Mouse (Mus musculus): ENCODE measurements at regions not wholly inside any gene's neighbourhood (a gene's known extent, or its start where the extent isn't known, plus 50 kb on each side); places are given as distances from the start of the nearest gene placed in this dataset.

GRCm38 (mm10) chr6:66160805-66161204 is 208.4 kb downstream of the 4930544G11Rik start:
- Histone ChIP-seq H3K9ac (no peak overlapping the region), H3K4me1 (ENCODE audit: insufficient read depth) (no peaks in the 10 kb centered on the region), H3K4me3 (ENCODE audit: low read depth, low read length) (no peak overlapping the region), H3K9me3 (ENCODE audit: low read length) (no peaks in the 10 kb centered on the region), H3K27me3 (ENCODE audit: insufficient read depth, low read length) (no peaks in the 10 kb centered on the region), H3K36me3 (ENCODE audit: insufficient read depth) (no peaks in the 10 kb centered on the region), H3K4me2 (ENCODE audit: low read depth) (no peak overlapping the region), H3K27ac (ENCODE audit: low read depth, low read length) (no peak overlapping the region)
- DNase-seq (no peak), ATAC-seq (no peak)
- 76% methylated on average over 2 of the region's 2 CpGs for WGBS
- no peak for TF ChIP-seq CTCF (IDR thresholded peaks at IDR 0.05; ENCODE audit: low read depth)

GRCm38 (mm10) chr6:66168913-66169312 is 216.5 kb downstream of the 4930544G11Rik start:
- ATAC-seq (no peak), DNase-seq (no peak)
- H3K4me2 ChIP-seq (ENCODE audit: low read depth) = no peak overlapping the region
- H3K36me3 ChIP-seq (ENCODE audit: insufficient read depth) = no peaks in the 10 kb centered on the region
- H3K27me3 ChIP-seq (ENCODE audit: insufficient read depth, low read length) = no peaks in the 10 kb centered on the region
- no peak overlapping the region for H3K27ac ChIP-seq (ENCODE audit: low read depth, low read length)
- H3K9me3 ChIP-seq (ENCODE audit: low read length) = no peaks in the 10 kb centered on the region
- 57% methylated on average over 3 of the region's 3 CpGs for WGBS
- no peak overlapping the region for H3K9ac ChIP-seq
- no peaks in the 10 kb centered on the region for H3K4me1 ChIP-seq (ENCODE audit: insufficient read depth)
- H3K4me3 ChIP-seq (ENCODE audit: low read depth, low read length) = no peak overlapping the region
- no peak for TF ChIP-seq CTCF (IDR thresholded peaks at IDR 0.05; ENCODE audit: low read depth)

DNA sequence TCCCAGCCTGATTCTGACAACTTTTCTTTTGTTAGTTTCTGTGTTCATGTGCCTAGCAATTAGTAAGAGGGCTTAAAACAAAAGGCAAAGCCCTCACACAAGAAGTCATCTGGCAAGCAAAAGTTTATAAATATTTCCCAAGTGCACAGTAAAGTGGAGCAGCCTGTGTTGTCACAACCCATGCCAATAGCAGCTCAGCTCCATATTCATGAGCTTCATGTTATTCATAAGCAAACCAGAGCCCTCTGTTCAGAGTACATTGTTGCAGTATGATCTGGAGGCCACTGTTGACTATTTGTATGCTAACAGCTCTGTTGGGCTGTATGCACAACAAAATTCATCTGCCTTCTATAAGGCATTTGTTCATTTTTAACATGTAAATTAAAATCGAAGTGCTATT is 245.6 kb downstream of the 4930544G11Rik start:
- no peaks in the 10 kb centered on the region for H3K4me1 ChIP-seq (ENCODE audit: insufficient read depth)
- H3K9ac ChIP-seq = no peak overlapping the region
- peak; percentile 98 for ATAC-seq
- H3K27me3 ChIP-seq (ENCODE audit: insufficient read depth, low read length) = no peaks in the 10 kb centered on the region
- H3K9me3 ChIP-seq (ENCODE audit: low read length) = no peaks in the 10 kb centered on the region
- peak; percentile 58 for DNase-seq
- 54% methylated on average over 1 of the region's 1 CpGs for WGBS
- H3K4me2 ChIP-seq (ENCODE audit: low read depth) = no peak overlapping the region
- no peak overlapping the region for H3K4me3 ChIP-seq (ENCODE audit: low read depth, low read length)
- TF ChIP-seq CTCF (IDR thresholded peaks at IDR 0.05; ENCODE audit: low read depth) = no peak
- H3K27ac ChIP-seq (ENCODE audit: low read depth, low read length) = no peak overlapping the region
- H3K36me3 ChIP-seq (ENCODE audit: insufficient read depth) = no peaks in the 10 kb centered on the region

GRCm38 (mm10) chr6:66200136-66200790 is 247.9 kb downstream of the 4930544G11Rik start:
- DNase-seq = no peak
- ATAC-seq = no peak
- Histone ChIP-seq H3K27me3 (ENCODE audit: insufficient read depth, low read length) (no peaks in the 10 kb centered on the region), H3K9ac (no peak overlapping the region), H3K4me3 (ENCODE audit: low read depth, low read length) (no peak overlapping the region), H3K36me3 (ENCODE audit: insufficient read depth) (no peaks in the 10 kb centered on the region), H3K9me3 (ENCODE audit: low read length) (no peaks in the 10 kb centered on the region), H3K4me1 (ENCODE audit: insufficient read depth) (no peaks in the 10 kb centered on the region), H3K4me2 (ENCODE audit: low read depth) (no peak overlapping the region), H3K27ac (ENCODE audit: low read depth, low read length) (no peak overlapping the region)
- whole genome bisulfite sequencing = 72% methylated on average over 6 of the region's 6 CpGs
- TF ChIP-seq CTCF (IDR thresholded peaks at IDR 0.05; ENCODE audit: low read depth) = no peak

DNA sequence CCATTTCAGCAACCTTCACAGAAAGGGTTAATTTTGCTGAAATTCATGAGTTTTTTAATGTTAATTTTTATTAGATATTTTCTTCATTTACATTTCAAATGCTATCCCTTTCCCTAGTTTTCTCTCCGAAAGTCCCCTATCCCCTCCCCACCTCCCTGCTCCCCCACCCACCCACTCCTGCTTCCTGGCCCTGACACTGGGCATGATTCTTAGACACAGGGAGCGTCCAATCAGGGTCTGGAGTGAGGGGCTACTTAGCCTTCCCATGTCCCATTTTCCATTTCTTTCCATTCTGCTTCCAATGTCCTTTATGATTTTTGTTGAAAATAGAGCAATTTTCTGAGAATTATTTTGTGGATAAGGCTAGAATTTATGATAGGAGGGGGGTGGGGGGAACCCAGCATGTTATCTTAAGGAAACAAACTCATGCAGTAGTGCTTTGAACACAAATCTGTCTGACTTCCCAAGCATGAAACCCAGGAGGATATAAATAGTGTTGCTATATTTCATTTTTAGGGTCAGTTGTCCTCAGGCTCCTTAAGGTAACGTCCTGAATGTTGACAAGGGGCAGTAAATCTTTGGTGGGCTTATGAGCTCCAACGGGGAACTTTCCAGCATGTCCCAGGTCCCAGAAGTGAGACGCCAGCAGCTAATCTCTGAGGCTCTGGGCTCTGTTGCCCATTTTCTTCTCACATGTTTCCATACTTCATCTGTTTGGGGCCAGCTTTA is 254.0 kb downstream of the 4930544G11Rik start:
- Histone ChIP-seq H3K4me2 (ENCODE audit: low read depth) (no peak overlapping the region), H3K27ac (ENCODE audit: low read depth, low read length) (no peak overlapping the region), H3K9me3 (ENCODE audit: low read length) (no peaks in the 10 kb centered on the region), H3K9ac (no peak overlapping the region), H3K4me1 (ENCODE audit: insufficient read depth) (no peaks in the 10 kb centered on the region), H3K4me3 (ENCODE audit: low read depth, low read length) (no peak overlapping the region), H3K27me3 (ENCODE audit: insufficient read depth, low read length) (no peaks in the 10 kb centered on the region), H3K36me3 (ENCODE audit: insufficient read depth) (no peaks in the 10 kb centered on the region)
- WGBS = 86% methylated on average over 5 of the region's 5 CpGs
- DNase-seq (no peak), ATAC-seq (no peak)
- TF ChIP-seq CTCF (IDR thresholded peaks at IDR 0.05; ENCODE audit: low read depth) = no peak

GRCm38 (mm10) chr6:66217543-66217942 is 265.1 kb downstream of the 4930544G11Rik start:
- DNase-seq (no peak), ATAC-seq (no peak)
- 35% methylated on average over 2 of the region's 2 CpGs for WGBS
- Histone ChIP-seq H3K4me2 (ENCODE audit: low read depth) (no peak overlapping the region), H3K27ac (ENCODE audit: low read depth, low read length) (no peak overlapping the region), H3K9me3 (ENCODE audit: low read length) (no peaks in the 10 kb centered on the region), H3K4me1 (ENCODE audit: insufficient read depth) (no peaks in the 10 kb centered on the region), H3K9ac (no peak overlapping the region), H3K36me3 (ENCODE audit: insufficient read depth) (no peaks in the 10 kb centered on the region), H3K4me3 (ENCODE audit: low read depth, low read length) (no peak overlapping the region), H3K27me3 (ENCODE audit: insufficient read depth, low read length) (no peaks in the 10 kb centered on the region)
- TF ChIP-seq CTCF (IDR thresholded peaks at IDR 0.05; ENCODE audit: low read depth) = no peak

- no peak overlapping the region for H3K27ac ChIP-seq (ENCODE audit: low read depth, low read length)
- peak; percentile 51 for DNase-seq
- H3K4me3 ChIP-seq (ENCODE audit: low read depth, low read length) = no peak overlapping the region
- no peaks in the 10 kb centered on the region for H3K9me3 ChIP-seq (ENCODE audit: low read length)
- H3K4me2 ChIP-seq (ENCODE audit: low read depth) = no peak overlapping the region
- 34% methylated on average over 4 of the region's 4 CpGs for WGBS
- no peak for TF ChIP-seq CTCF (IDR thresholded peaks at IDR 0.05; ENCODE audit: low read depth)
- no peaks in the 10 kb centered on the region for H3K27me3 ChIP-seq (ENCODE audit: insufficient read depth, low read length)
- no peak overlapping the region for H3K9ac ChIP-seq
- no peaks in the 10 kb centered on the region for H3K36me3 ChIP-seq (ENCODE audit: insufficient read depth)
- no peaks in the 10 kb centered on the region for H3K4me1 ChIP-seq (ENCODE audit: insufficient read depth)
- ATAC-seq = peak; percentile 93
These were observed 271.9 kb downstream of the 4930544G11Rik start for GRCm38 (mm10) chr6:66224164-66224903.
